Mouse (Mus musculus): Measurements from ENCODE around the gene Hist1h2ao.

DNA sequence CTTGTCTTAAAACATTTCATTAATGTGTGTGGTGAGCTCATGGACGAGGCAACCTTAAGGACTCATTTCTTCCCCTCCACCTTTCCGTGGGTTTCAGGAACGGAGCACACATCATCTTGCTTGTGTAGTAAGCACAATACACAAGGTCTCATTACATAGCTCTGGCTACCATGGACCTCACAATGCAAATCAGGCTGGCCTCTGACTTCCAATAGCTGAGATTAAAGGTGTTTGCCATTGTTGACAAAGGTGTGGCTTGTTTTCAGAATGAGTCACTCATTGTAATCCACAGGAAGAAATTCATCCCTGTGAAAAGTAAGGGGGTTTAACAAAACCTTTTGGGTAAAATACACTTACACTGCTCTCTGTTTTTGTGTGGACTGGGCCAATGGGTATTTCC is 18.2 kb downstream of the Hist1h2ao start:
- TF ChIP-seq POLR2A (IDR thresholded peaks at IDR 0.05; ENCODE audit: borderline replicate concordance, control insufficient read depth, low read depth, low read length) (no peak), CTCF (IDR thresholded peaks at IDR 0.05; ENCODE audit: control insufficient read depth, insufficient read depth, low read length) (no peak)

All from bone marrow, adult 2 months (tissue).